Mouse (Mus musculus): Measurements from ENCODE around the gene Peli2.

The Peli2 gene

DNA sequence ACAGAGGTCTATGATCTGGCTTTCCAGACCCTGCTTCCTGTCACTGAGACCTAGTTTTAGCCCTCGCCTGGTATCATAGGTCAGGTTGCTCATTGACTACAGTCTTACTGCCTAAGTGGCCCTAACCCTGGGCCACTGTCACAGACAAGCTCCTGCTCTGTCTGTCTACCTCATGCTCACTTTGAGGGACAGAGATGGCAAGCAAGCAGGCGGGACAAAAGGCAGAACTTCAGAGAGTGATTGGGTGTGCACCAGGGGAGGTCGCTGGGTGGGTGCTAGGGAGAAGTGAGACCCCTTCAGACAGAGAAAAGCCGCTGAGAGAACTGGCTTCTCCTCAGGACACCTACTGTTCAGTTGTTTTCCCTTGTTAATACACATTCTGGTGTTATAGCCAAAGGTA, 6.3 kb downstream of the Peli2 start:
- DNase-seq: no peak

DNA sequence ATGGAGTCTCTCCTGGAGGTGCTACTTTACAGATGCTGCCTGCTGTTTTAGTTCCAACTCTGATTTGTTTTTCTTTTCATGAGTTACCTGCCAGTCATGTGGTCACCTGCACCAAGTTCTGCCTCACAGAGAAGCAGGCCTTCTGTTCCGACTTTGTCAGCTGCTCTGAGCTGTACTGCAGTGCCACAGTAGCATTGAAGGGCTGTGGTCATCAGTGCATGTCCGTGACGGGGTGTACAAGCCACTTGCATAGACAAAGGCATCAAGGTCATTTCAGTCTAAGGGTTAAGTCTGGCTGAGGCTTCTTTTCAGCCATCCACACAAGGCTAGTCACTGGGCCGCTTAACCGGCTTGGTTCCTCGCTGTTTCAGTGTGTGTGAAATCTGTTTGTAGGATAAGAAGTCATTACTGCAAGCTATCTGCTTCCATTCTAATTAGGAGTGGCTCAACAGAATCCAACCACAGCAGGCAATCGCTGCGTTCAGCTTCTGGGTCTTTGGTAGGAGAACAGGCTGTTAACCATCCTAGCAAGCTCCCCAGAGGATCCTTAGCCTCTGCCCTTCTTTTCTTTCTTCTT, 7.1 kb downstream of the Peli2 start:
- no peak for DNase-seq

DNA sequence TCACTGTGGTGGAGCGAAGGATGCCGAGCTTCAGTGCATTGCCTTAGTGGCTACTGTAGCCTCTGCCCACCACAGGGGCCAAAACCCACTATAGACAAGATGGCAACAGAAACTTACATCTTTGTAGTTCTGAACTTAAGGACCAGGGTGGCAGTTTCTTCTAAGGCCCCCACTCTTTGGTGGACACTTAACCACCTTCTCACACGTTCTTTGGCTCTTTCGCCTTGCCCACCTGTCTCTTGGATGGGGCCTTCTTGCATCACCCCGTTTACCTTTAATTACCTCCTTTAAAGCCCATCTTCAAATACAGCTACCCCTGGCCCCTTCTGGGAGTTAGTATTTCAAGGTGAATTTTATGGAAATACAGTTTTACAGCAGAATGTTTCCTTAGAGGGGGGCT, 8.1 kb downstream of the Peli2 start:
- DNase-seq: no peak

DNA sequence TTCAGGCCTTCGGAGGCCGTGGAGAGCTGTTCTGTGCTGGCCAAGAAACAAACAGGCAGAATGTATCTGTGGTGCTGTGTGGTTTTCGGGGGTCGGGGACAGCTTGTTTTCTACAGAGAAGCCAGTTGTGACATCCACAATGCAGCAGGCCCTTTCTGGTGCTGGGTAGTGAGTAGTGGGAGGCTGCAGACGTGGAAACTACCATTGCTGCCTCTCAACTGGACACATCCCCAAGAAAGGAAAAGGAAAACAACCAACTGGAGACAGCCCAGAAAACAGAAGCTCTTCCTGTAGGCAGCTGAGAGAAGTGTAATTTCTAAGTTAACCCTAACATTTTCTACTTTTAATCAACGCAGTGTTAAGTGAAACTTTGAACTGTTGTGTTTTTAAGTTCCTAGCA, 9.4 kb downstream of the Peli2 start:
- DNase-seq: no peak

DNA sequence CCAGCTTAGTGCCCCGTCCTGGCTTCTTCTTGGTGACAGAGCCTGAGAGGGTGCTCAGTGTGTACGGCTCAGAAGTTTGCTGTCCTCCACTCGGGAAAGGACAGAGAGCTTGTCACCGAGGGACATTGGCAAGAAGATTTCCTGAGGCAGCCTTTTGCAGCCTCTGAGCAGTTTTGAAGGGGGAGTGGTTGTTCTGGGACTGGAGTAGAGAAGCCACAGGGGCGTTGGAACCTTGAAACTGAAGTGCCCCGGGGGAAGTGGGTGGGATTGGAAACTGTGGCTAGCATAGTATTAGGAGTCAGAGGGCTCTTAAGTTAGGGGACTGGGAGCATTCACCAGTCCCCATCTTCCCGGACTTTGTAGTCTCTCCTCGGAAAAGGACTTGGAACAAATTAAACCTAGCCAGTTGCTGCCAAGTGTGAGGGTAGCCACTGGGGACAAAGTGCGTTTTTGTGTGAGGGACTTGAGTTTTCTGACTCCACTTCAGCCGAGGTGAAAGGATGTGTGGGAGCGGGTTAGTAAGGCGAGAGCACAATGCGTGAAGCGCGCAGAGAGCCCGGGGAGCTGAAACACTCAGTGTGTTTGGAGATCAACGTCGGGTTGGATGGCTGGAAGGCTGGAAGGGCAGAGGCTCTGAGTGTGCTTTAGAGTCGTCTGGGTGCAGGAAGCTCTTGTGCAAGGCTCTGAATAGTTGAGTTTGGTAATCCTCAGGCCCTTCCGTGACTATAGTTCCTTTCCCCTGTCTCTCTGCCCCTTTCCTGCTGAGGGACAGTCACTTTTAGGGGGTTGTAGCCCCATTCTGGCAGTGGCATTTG, 10.3 kb downstream of the Peli2 start:
- no peak for DNase-seq

DNA sequence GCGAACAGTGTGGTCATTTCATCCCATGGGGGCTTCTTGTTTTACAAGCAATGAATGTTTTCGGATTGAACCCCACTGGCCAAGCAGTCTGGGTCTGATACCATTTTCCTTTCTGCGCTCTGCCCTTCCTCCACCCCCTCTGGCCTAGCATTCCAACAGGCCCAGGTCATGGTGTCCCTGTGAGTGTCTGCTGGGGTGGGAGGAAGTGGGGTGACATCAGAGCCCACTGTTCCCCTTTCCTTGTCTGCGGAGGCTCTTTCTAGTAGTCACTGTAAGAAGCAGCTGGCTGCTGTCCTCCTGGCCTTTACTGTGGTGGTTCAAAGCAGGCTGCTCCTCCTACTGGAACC, 10.9 kb downstream of the Peli2 start:
- no peak for DNase-seq

DNA sequence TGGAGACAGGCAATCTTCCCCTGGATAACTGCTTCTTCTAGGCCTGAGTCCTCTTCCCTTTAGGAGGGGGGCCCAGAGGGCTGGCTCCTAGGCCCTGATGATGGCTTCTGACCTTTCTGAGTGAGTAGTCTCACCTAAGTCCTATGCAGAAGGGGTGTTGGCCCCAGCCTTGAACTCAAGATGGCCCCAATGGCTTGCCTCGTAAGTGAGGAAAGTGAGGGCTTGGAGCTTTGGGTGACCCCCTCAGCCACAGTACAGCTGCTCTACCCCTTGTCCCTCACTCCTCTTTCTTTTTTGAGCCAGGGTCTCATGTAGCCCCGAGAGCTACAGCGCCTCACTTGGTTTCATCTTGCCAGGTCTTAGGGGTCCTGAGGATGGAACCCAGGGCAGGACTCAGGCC, 11.6 kb downstream of the Peli2 start:
- peak; percentile 7 for DNase-seq

DNA sequence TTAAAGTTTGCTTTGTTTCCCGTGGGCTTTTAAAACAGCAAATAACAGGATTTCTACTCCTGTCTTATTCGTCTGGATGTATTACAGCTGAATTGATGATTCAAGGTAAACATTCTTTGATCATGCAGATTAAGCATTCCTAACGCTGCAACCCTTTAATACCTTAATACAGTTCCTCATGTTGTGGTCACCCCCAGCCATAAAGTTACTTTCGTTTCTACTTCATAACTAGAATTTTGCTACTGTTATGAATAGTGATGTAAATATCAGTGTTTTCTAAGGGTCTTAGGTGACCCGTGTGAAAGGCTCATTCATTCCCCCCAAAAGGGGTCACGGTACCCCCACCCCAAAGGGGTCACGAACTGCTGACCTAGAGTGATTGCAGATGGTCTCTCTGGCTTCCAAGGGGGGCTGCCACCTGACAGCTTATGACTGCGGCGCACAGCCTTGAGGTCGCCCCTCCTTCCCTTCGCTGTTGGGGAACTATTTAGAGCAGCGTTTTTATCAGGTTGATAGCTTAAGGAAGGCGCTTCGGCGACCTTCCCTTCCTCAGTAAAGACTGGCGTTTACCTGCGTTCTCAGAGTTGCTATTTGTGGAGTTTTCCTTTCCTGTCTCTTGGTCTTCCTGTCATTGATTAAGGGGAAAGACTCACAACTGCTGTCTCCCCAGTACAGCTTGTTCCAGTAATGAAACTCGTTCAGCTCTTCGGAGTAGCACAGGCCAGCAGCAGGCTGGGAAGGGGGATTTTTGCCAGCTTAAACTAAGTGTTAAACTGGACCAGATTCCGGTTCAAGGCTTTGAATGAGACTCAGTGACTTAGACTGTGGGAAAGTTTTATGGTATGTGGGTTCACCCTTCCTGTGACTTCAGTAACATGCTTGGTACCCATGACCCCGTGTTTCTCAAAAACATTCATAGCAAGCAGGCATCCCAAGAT, 12.5 kb downstream of the Peli2 start:
- peak; percentile 12 for DNase-seq

DNA sequence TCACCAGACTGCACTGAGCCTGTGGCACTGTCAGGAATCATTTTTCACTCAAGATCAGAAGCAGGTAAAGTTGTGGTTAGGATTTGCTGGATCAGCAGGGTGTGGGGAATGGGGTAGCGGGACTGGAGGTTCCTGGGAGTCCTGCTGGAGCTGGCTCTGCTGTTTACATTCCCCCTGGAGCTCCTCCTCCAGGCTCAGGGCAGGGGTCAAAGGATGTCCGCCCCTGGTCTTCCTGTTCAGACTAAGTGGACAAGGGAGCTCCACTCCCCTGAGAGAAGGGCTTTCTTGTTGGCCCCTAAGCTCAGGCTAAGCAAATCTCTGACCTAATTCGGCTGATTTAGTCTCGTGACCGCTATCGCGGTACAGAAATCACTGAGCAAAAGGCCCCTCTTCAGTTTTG, 13.7 kb downstream of the Peli2 start:
- no peak for DNase-seq

DNA sequence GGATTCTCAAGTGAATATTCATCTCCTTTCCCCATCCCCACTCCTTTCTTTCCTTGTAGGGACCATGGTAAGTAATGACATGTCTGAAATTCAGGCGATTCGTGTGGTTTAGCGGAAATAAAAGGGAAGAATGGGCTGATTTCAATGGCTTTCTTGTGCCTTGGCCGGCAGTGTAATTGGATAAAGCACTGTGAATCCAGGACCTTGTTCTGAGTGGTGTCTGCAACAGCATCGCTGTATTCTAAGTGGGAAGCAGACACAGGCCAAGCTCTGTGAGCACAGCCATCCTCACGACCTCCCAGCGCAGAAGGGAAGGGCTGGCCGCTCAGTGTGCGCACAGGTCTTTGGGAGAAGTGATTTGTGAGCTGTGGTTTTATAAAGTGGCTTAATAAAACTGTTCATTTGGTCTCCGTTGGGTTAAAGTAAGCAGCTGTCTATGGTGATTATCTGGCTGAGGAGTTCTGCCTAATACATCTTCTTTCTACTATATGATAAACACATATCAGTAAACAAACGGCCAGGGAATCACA, 15.3 kb downstream of the Peli2 start:
- peak; percentile 7 for DNase-seq

DNA sequence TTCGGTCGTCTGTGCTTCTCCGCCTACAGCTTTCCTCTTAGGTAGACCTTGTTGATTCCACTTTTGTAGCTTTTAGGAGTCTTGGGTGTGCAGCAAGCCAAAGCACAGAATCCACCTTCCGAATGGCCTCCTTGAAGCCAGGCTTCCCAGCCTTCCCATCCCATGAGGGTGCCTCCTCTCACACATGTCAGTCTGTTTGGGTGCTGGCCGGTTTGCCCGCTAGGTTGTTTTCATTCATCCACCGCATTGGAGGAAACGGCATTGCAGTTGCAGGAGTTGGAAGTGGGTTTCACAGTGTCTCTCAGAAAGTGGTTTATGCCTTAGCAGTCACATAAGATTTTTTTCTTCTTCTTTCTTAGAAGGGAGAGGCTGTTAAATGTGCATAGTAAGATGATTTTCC, 17.1 kb downstream of the Peli2 start:
- DNase-seq: no peak

DNA sequence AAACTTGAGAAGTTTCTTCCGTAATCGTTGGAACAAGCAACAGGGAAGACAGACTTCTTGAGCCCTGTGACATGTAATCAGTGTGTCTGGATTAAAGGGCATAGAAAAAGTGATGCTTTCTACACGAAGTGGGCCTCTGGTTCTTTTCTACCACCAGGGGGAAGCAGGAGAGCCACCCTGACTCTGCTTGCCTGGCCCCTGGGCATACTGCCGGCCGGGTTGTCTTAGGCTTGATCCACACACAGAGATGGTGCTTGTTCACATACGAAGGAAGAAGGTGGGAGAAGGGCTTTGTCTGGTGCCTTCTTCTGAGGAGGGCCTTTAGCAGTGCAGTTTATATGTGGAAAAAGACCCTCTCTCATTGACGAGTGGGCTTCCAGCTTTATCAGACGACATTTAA, 17.5 kb downstream of the Peli2 start:
- DNase-seq: peak; percentile 64

DNA sequence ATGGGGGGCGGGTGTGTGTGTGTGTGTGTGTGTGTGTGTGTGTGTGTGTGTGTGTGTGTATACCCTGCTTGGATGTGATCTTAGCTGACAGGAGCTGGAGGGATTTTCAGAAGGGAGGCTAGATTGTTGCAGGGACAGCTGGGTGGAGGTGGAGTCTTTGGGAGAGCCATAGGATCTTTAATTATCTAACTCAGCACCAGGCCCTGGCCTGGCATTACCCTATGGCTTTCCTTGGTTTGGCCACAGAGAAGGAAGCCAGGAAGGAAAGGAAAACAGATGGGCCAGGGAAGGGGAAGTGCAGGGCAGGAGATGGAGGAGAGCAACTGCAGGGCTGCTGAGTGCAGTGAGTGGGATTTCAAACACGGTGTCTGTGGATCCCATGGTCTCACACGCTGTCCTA, 18.8 kb downstream of the Peli2 start:
- peak; percentile 84 for DNase-seq

DNA sequence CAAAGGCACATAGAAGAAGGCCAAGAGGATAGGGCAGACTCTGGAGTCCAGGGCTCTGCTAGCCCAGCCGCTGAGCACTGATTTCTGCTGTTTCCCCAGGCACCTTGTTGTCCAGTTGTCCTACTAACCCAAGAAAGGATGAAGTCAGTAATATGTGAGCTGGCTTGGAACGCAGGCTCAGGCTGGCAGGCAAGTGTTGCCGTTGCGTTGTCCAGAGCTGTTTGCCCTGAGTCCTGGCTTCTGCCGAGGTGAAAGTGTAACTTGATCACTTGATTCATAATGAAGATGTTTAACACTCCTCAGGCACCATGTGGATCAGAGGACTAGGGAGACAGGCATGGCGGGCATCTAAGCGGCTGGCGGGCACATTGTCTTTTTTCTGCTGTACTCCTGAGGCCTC, 21.1 kb downstream of the Peli2 start:
- no peak for DNase-seq

DNA sequence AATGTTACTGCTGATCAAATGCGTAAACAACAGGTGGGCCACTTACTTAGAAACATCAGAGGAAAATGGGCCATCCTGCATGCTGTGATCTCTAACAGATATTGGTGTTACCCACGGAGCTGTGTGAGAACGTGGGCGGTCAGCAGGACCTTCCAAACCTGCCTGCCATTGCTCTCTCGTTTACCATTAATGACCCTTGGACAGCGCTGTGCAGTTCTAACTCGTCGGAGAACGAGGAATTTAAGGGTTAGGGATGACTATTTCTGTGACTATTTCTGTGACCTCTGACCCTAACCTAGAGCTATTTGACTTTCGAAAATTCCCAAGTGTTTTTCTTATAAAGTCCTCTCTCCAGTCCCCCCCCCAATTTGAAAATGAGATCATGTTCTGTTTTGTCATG, 22.1 kb downstream of the Peli2 start:
- no peak for DNase-seq

DNA sequence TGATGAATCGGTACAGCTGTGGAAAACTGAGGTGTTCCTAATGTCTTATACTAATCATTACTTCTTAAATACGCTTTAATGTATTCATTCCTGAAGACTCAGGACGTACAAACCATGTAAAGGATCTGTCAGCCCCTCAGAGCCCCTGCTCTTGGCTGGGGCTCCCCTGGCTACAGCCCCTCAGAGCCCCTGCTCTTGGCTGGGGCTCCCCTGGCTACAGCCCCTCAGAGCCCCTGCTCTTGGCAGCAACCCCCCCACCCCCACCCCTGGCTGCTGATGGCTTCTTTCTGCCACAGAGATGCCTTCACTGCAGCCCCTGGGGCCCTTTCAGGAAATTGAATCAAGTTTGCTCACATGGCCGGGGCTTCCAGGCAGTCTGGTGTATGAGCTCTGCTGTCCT, 22.5 kb downstream of the Peli2 start:
- no peak for DNase-seq

DNA sequence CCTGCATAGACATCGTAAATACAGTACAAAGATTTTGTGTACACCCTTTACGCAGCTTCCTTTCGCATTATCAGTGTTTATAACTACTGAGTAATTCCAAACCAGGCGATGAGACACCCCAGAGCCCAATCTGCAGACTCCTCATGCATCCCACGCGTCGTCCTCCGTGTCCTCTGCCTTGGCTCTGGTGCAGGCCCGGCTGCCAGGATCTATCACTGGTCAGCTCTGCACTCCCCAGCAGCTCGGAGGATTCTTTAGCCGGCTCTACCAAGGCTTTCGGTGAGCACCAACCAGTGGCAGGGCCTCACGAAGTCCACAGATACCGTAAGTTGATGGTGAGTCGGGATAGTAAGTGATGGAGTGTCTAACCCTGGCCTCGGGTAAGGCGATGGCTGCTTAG, 23.7 kb downstream of the Peli2 start:
- DNase-seq: no peak

DNA sequence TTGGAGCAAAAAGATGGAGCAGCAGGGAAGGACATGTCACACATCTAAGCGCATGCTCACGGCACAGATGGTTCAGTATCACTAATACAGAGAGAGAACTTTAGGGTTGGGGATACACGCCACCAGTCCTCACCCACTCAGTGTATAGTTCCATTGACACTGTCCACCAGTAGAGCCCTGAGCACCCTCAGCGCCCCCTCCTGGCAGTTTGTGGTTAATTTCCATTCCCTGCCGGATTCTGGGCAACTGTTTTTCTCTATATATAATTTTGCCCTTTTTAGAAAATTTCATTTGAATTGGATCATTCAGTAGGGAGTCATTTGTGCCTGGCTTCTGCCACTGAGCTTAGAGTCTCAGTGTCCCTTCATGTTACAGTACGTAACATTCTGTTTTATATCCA, 27.1 kb downstream of the Peli2 start:
- DNase-seq: no peak

DNA sequence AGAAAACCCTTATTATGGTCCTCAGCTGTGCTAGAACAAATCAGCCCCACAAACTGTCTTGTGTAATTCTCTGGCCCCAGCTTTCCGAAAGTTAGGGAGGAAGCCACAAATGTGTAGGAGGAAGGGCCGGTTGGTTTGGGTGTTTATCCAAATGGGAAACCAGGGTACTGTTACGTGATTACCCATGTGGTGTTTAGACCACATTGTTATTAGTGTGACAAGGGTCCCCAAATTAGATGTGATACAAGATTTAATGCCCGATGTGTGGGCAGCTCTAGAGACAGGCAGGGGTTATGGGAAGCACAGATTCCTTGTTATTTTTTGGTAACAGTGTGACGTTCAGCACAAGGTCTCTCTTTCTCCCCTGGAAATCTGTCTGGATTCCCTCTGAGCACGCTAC, 28.0 kb downstream of the Peli2 start:
- no peak for DNase-seq

DNA sequence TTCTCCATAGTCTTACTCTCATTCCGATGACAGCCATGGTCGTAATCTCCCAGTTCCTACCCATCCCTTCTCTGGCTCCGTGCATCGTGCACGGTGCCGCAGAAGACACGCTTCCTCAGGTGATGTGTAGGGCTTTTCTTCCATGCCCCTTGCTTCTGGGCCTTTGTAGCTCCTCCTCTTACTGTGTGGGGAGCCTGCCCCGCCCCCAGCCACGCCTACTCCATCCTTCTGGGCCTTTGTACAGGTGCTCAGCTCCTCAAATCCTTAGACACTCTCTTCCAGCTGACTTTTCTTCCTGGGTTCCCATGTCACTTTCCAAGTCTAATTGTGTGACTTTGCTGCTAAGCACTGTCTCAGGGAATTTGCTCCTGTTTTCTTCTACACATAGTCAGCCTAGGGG, 28.7 kb downstream of the Peli2 start:
- DNase-seq: no peak

DNA sequence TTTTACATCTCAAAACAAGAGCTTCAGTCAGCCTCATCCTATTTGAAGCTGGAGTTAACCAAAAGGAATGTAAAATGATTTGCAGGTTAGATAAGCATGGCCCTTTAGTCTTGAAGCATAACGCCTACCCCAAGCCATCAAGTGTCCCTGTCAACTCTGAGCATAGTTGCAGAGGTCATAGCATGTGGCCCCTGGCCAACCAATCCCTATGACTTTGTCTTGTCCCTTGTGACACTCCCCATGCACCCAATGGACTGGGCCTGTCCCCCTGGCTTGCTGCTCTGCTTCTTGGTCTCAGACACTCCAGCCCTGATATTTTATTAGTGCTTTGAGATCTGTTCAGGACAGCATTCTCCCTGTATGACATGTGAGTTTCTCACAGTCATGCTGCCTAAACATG, 30.3 kb downstream of the Peli2 start:
- DNase-seq: no peak

DNA sequence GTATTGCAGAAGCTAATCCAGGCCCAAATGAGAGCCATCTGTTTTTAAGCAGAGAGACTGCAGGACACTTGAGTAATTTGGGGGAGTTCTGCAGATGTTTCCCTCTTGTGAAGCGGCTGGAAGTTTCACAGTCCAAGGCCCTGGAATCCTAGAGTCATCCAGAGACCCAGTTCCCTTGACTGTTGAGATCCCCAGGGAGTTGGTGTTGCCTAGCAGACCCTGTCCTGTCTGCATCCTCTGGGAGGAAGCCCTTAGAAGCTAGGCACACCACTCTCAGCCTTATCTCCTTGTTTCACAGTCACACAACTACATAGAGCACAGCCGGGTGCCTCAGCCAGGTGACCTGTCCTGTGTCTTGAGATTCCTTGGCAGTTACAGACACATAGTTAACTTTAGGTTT, 30.9 kb downstream of the Peli2 start:
- no peak for DNase-seq

DNA sequence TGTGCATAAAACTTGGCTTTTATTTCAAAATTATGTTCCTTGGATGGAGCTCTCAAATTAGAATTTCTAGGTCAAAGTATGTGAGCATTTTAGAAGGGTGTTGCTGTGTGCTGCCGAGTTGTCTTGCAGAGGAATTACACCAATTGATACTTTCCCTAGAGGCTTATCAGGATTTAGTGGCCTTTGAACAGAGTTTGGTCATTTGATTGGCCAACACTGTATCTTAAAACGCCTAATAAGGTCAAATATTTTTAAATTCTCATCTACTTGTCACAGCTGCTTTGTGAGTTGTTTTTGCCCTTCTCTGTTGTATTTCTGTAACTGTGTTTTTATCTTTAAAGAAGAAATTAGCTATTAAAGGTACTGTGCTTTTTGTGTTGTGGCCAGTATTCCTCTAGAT, 32.4 kb downstream of the Peli2 start:
- no peak for DNase-seq
